Mouse (Mus musculus): ENCODE results near the gene Ginm1. TPM values are rescaled to one million over a fixed set of nuclear protein-coding genes. Genes with fewer than 3 reads are reported as not detected.

Gene Ginm1
- total RNA-seq (2021): 10 to 100 TPM; 21.4 to 22.1 TPM
- long read RNA-seq, experiment 1, transcript Ginm1-204 (8 exons, 1,525 nt): major isoform, 10 of 19 reads
- long read RNA-seq, experiment 1, partial matches to known transcripts: 0 of 19 reads
- long read RNA-seq, experiment 1, other reads (novel, unspliced or antisense): 2 of 19 reads
- long read RNA-seq, experiment 2, transcript Ginm1-204 (8 exons, 1,525 nt): major isoform, 19 of 28 reads
- long read RNA-seq, experiment 2, partial matches to known transcripts: 0 of 28 reads
- long read RNA-seq, experiment 2, other reads (novel, unspliced or antisense): 2 of 28 reads

DNA sequence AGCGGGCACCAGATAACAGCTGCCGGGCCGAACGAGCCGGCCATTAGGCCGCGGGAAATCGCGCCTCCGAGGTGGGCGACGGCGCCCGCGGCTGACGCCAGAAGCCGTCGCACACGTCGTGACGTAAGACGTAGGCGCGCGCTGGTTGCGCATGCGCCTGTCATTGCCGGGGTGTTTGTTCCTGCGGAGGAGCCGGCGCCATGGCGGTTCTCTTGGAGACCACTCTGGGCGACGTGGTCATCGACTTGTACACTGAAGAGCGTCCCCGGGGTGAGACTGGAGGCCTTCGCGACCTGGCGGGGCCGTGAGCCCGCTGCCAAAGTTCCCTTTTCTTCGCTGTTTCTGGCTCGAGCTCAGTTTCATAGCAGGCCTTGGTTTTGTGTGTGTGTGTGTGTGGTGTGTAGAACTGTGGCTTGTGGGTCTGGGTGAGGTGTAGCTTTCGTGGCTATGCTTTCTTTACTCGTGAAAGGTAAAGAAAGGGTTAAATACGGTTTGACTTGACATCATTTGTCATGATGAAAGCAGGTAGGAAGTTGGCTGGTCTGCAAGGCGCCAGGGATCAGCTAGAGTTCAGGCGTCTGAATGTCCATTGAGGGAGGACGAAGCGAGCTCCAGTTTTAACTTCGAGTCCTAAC lies at the start of gene Ginm1, which contains the start of gene Ppil4:
Ginm1 (minus strand) TSS at position 74 of the 635 bp plus-strand sequence.
Ppil4 (plus strand) TSS at position 141 of the 635 bp plus-strand sequence.
- no peak for TF ChIP-seq CTCF (conservative IDR thresholded peaks at IDR 0.05)
- DNase-seq (ENCODE audit: low spot score in 2 of 2): peak; percentile 84 to 92
- Histone ChIP-seq H3K4me3 (peak within 1 kb of the TSS; percentile 85), H3K27ac (peak within 1 kb of the TSS; percentile 91)

DNA sequence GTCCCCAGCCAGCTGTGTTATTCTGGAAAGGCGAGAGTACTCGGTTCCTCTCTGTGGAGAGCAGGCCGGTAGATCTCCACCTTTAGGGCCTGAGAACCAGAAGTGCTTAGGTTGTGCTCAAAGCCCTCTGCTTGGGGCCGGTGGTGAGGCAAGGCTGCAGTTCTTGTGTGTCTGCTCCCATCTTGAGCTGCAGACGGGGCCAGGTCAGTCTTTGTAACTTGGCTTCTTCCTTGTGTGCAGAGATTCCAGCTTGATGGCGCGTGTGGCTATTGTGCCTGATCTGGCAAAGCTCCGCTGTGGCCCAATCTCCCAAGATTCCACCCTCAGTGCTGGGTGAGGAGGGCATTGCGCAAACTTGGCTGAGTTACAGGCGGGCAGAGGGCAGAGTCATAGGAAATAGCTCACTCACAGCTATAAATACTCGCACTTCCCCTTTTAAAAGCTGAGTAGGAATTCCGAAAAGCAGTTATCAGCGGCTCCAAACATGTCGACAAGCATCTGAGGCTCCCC lies 49.0 kb upstream of the Ginm1 start:
- H3K27ac ChIP-seq: no peak overlapping the region
- H3K4me3 ChIP-seq: no peak overlapping the region
- DNase-seq (ENCODE audit: low spot score in 2 of 2): no peak
- no peak for TF ChIP-seq CTCF (conservative IDR thresholded peaks at IDR 0.05)

DNA sequence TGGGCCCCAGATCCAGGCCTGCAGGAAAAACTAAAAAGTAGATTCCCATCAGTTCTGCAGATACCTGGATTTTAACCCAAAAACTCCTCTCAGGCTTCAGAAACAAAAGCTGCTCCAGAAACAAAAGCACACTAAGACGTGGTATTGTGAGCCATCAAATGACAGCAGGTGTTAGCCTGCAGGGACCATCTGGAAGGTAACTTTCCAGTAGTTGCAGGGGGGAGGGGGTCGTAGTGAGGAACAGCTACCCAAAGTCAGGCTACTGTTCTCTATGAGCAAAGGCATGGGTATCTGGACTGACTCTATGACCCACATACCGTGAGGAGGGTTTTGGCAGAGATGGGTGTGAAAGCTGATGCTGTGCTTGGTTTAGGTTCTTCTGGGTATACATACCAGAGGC lies 48.2 kb upstream of the Ginm1 start:
- TF ChIP-seq CTCF (conservative IDR thresholded peaks at IDR 0.05): no peak
- DNase-seq (ENCODE audit: low spot score in 2 of 2): no peak
- Histone ChIP-seq H3K27ac (no peak overlapping the region), H3K4me3 (no peak overlapping the region)

DNA sequence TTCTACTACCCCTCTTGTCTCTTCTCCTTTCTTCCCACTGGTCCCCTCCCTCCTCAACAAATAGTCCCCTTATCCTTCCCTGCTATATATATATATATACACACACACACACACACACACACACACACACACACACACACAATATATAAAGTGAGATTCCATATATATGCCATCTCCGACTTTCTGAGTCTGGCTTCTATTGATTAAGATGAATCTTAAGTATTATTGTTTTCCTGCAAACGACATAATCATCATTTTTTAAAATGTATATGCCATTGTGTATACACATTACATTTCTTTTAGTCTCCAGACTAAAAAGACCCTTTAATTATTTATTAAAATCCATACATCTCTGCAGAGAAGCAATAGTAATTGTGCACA lies 47.7 kb upstream of the Ginm1 start:
- Histone ChIP-seq H3K27ac (no peak overlapping the region), H3K4me3 (no peak overlapping the region)
- DNase-seq (ENCODE audit: low spot score in 2 of 2): no peak
- TF ChIP-seq CTCF (conservative IDR thresholded peaks at IDR 0.05): no peak

DNA sequence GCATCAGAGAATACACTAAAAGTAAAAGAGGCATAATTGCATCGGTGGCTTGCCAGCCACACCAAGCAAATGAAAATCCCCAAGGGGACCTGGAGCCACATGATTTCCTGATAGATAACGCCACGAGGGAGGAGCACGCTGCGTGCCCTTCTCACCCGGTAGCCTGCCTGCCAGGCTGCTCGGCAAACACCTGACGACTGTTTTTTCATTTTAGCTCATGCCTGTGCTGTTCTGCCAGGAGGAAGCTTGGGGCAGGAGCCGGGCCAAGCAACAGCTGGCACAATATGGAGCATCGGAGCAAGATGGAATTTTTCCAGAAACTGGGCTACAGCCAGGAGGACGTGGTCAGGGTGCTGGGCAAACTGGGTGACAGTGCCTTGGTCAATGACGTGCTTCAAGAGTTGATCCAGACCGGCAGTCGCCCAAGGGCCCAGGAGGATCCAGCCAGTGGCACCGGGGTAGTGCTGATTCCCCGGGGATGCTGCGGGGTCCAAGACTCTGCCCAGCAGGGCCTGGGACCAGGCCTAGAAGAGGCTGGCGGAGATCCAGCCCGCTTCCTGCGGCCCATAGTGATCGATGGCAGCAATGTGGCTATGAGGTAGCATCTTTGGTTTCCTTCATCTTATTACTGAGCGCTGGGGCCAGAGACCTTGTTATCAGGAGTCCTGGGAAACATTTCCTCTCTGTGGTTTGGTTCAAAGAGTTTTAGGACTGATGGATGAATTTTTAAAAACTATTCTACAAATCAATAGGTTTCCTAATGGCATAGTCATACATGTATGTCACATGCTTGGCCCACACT lies 47.1 kb upstream of the Ginm1 start:
- DNase-seq (ENCODE audit: low spot score in 2 of 2): no peak
- Histone ChIP-seq H3K4me3 (peak overlapping the region; percentile 14; the same call in 1 of the 2 replicates), H3K27ac (no peak overlapping the region)
- no peak for TF ChIP-seq CTCF (conservative IDR thresholded peaks at IDR 0.05)

DNA sequence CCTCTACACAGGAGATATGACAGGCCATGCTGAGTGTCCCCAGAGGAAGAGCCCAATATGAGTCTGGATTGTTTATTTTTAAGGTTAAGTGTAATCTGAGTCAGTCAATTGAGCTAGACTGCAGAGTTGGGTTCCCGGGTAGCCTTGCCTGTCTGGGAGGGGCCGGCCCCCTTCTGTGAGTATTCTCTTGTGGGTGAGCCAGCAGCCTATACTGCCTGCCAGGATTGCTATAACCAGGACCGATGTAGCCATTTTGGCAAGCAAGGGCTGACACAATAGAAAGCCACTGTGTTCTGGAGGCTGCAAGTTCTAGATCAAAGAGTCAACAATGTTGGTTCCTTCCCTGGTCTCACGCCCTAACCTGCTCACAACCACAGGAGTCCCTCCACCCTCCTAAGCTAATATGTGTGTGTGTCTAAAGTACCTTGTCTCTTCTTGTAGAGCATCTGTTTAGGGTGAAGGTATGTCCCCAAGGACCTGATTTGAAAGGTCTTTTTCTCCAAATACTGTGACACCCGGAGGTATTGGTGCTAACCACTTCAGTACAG lies 46.3 kb upstream of the Ginm1 start:
- no peak for DNase-seq (ENCODE audit: low spot score in 2 of 2)

DNA sequence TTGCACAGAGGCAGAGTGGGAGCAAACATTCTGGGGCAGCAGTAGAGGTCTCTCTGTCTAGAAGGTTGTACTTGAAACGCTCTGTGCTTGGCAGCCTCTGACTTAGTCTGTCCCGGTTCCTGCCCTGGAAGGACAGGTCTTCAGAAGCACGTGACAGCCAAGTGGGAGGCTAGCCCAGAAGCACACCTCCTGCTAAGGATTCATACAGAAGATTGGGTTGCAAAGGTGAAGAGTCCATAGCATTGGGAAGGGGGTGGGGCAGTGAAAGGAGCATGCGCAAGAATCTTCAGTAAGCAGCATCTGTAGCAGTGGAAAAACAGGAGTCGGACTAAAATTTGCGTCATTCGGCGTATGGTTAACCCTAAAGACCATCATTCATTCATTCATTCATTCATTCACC lies 45.4 kb upstream of the Ginm1 start:
- Histone ChIP-seq H3K27ac (no peak overlapping the region), H3K4me3 (no peak overlapping the region)
- no peak for TF ChIP-seq CTCF (conservative IDR thresholded peaks at IDR 0.05)
- no peak for DNase-seq (ENCODE audit: low spot score in 2 of 2)

More for the DNA sequence above, 46.3 kb upstream of the Ginm1 start:
- H3K4me3 ChIP-seq: no peak overlapping the region
- no peak overlapping the region for H3K27ac ChIP-seq
- TF ChIP-seq CTCF (conservative IDR thresholded peaks at IDR 0.05): no peak

DNA sequence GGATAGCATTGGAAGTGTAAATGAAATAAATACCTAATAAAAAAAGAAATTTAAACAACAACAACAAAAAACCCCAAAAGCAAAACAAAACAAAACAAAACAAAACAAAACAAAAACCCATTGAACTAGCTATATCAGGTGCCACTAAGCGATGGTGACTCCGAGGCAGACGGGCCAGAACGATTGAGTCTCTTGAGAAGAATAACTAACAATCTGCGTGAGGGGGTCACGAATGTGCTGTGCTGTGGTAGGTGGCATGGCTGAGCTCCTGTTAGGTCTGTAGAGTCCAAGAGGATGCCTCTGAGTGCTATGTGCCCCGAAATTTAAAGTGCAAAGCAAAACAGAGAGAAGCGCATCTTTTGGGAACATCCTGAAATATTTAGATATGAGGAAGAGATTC lies 44.8 kb upstream of the Ginm1 start:
- DNase-seq (ENCODE audit: low spot score in 2 of 2): no peak

DNA sequence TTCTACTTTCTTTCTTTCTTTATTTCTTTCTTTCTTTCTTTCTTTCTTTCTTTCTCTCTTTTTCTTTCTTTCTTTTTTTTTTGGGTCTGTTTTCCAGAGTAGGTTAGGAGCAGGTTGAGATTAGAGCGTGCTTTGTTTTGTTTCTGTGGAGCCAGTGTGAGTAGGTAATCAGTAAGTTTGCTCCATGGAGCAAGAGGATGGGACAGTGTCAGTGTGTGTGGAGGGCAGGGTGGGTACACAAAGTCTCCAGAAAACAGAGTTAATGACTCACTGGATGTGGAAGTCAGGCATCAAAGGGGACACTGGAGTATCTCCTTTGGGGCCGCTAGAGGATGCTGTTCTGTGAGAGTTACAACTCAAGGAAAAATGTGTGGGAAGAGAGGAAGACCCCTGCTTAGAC lies 44.3 kb upstream of the Ginm1 start:
- Histone ChIP-seq H3K27ac (no peak overlapping the region), H3K4me3 (no peak overlapping the region)
- DNase-seq (ENCODE audit: low spot score in 2 of 2): no peak
- TF ChIP-seq CTCF (conservative IDR thresholded peaks at IDR 0.05): no peak

More for the DNA sequence above, 44.8 kb upstream of the Ginm1 start:
- no peak for TF ChIP-seq CTCF (conservative IDR thresholded peaks at IDR 0.05)
- Histone ChIP-seq H3K4me3 (no peak overlapping the region), H3K27ac (no peak overlapping the region)

DNA sequence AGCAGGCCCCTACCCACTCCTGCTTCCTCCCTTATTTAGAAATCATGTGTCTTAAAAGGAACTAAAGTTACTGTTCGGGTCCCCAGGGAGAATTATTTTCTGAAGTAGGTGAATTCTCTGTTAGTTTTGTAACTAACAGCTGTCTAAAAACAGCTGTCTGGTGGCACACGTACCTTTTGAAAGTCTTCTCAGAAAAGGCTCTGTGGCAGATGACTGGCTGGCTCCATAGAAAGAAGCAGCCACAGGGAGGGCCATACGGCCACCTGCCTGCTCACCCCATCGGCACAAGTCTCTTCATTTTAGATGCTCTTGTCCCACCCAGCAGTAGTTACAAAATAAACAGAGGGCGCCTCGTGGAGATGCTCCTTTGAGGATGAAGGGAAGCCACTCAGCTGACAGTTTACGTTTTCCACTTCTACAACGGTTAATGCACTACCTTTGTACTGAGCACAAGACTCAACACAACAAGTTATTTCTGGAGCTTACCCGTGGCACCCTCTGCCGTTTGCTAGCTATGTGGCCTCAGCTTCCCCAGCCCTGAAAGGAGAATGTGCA lies 42.1 kb upstream of the Ginm1 start:
- Histone ChIP-seq H3K27ac (no peak overlapping the region), H3K4me3 (no peak overlapping the region)
- no peak for TF ChIP-seq CTCF (conservative IDR thresholded peaks at IDR 0.05)
- no peak for DNase-seq (ENCODE audit: low spot score in 2 of 2)

DNA sequence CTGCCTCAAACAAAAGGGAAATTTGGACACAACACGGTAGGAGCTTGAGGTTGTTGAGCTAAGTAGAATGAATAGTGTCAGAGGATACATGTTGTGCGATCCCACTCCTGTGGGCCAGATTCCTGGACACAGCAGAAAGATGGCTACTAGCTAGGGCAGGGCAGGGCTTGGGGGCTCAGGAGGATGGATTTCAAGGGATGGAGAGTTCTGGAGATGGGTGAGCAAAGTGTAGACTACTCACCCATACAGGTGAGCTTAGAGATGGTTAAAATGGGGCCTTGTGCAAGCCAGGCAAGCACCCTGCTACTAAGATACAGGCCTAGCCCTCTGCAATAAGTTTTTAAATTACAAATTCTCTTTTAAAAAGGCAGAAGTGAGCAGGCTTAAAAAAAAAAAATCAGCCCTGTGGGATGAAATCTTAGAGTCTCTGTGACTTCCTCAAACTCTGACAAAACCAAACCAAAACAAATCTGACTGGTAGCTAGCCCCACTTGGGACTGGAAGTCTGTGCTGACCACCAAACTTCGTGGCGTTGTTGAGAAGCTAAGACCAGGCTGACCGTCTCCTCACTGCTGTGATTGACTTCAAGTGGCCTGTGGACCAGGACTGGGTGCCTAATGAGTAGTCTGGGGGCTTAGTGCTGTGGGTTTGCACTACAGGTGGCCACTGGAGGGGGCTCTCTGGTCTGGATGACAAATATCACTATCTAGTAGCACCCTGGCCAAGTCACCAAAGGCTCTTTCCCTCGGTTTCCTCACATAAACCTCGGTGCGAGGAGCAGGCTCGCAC lies 40.9 kb upstream of the Ginm1 start:
- TF ChIP-seq CTCF (conservative IDR thresholded peaks at IDR 0.05): peak; percentile 8; the same call in 1 of the 2 replicates
- H3K4me3 ChIP-seq: no peak overlapping the region
- no peak overlapping the region for H3K27ac ChIP-seq
- no peak for DNase-seq (ENCODE audit: low spot score in 2 of 2)
